Mouse (Mus musculus) ES-E14 (cell line): ENCODE data around the gene Cfap73. TPM values are rescaled to one million over a fixed set of nuclear protein-coding genes. Genes with fewer than 3 reads are reported as not detected.

ENCODE experiments used
- DNase-seq: peaks from one replicate; pipeline ENCODE4 v3.0.0-alpha.2; 2013; ENCODE audit warnings: low read depth, low spot score
- H3K27ac ChIP-seq: 2 replicates; pipeline ENCODE4 v1.5.1; 2012; ENCODE audit warnings: low read depth, mild to moderate bottlenecking, low read length, moderate library complexity, mixed read lengths; ENCODE audit not compliant: poor library complexity, insufficient read depth, severe bottlenecking
- H3K36me3 ChIP-seq: 2 replicates; pipeline ENCODE4 v1.6.1; 2012; ENCODE audit warnings: mild to moderate bottlenecking, low read length, moderate library complexity, mixed read lengths; ENCODE audit not compliant: control insufficient read depth, poor library complexity, insufficient read depth, severe bottlenecking
- H3K4me1 ChIP-seq, 2 experiments: fragments of 150-350 bp in 1 of 2; sonication (generic) in 1 of 2; 2 replicates each; pipeline ENCODE4 v1.6.1; 2012; ENCODE audit warnings: low read length in 2 of 2, mild to moderate bottlenecking in 1 of 2, mixed read lengths in 1 of 2; ENCODE audit not compliant: control insufficient read depth in 2 of 2, insufficient read depth in 2 of 2, poor library complexity in 1 of 2
- H3K4me3 ChIP-seq, 2 experiments: fragments of 150-350 bp in 1 of 2; sonication (generic) in 1 of 2; 2 replicates each; pipeline ENCODE4 v1.5.1; 2012; ENCODE audit warnings: low read length in 2 of 2, low read depth in 1 of 2, mild to moderate bottlenecking in 1 of 2, mixed read lengths in 1 of 2; ENCODE audit not compliant: insufficient read depth in 1 of 2, poor library complexity in 1 of 2, severe bottlenecking in 1 of 2
- H3K9ac ChIP-seq: 2 replicates; pipeline ENCODE4 v1.6.1; 2012; ENCODE audit warnings: low read depth, mild to moderate bottlenecking, low read length, mixed read lengths; ENCODE audit not compliant: poor library complexity, insufficient read depth, severe bottlenecking
- H3K9me3 ChIP-seq: fragments of 150-350 bp; sonication (generic); 2 replicates; pipeline ENCODE4 v1.6.1; 2012; ENCODE audit warnings: low read depth, mild to moderate bottlenecking, low read length; ENCODE audit not compliant: control insufficient read depth, insufficient read depth
- CHD2 ChIP-seq: IDR thresholded peaks from 2 replicates; pipeline ENCODE4 v1.6.1; 2014; ENCODE audit warnings: mild to moderate bottlenecking, low read depth, low read length, inconsistent platforms
- HCFC1 ChIP-seq: IDR thresholded peaks from 2 replicates; pipeline ENCODE4 v1.6.1; 2012; ENCODE audit warnings: low read length, inconsistent platforms, borderline replicate concordance; ENCODE audit not compliant: insufficient read depth
- MAFK ChIP-seq: IDR thresholded peaks from 2 replicates; pipeline ENCODE4 v1.6.1; 2014; ENCODE audit warnings: mild to moderate bottlenecking, low read depth, low read length, inconsistent platforms; ENCODE audit not compliant: insufficient read depth
- ZC3H11A ChIP-seq: IDR thresholded peaks from 2 replicates; pipeline ENCODE4 v1.6.1; 2012; ENCODE audit warnings: low read depth, mild to moderate bottlenecking, inconsistent platforms, low read length, borderline replicate concordance
- ZNF384 ChIP-seq: IDR thresholded peaks from 2 replicates; pipeline ENCODE4 v1.6.1; 2012; ENCODE audit warnings: low read depth, low read length, inconsistent platforms
- in situ Hi-C, 2 experiments: fragments of 600-800 bp; cut with MboI; formaldehyde crosslinking; loops; one replicate each; pipeline ENCODE4 v1.15.1; 2025; ENCODE audit warnings: low sequenced_read_pairs in 2 of 2, inconsistent platforms in 1 of 2; ENCODE audit not compliant: unreplicated experiment in 2 of 2
- total RNA-seq: library from RNA; depleted of rRNA; stranded (reverse); fragments of 300-350 nt; gene quantifications from 2 replicates; pipeline ENCODE4 v1.2.3, GENCODE M21; 2012

The Cfap73 gene
- total RNA-seq, 1 experiment: not detected

DNA sequence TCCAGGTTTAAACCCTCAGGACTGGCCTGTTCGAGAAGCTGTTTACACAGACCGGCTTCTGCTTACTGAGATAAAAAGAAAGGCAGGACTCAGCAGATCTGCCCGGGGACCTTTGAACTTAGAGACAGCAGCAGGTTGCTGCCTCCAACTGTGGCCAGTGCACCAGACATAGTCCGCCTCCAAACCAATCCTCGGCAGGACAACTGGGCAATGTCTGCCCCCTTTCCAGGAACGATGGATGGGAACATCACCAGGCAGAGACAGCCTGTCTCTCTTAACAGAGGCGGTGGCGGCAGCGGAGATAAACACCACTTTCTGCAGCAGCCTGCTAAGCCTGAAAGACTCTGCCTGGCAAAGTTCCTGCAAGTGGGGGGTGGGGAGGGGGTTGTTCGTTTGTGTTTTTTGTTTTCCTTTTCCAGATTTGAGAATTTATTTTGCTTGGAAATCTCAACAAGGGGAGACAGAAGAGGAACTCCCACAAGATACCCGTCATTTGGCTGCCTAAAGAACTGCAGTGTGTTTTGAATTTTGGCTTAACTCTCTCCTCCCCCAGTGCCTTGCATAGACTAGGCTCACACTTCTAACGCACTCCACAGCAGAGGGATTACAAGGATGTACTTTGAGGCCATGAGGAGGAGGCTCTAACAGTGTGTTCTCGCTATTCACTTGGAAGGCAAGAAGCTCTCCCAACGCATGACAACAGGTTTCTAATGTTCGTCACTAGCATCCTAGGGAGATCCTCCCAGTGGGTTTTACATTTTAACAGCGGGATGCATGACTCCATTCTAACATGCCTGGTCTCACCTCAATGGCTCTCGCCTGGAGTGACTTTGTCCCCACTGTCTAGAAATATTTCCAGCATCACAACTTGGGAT, 47.1 kb downstream of the Cfap73 start:
- peaks cover 0 to 16% of the 10 kb centered on the region in 2 experiments; a peak in 3 of 4 replicates for H3K4me1 ChIP-seq
- H3K36me3 ChIP-seq: no peaks in the 10 kb centered on the region
- no peak overlapping the region for H3K9ac ChIP-seq
- in situ Hi-C loops: no loop called here
- TF ChIP-seq HCFC1: no peak
- no peak for TF ChIP-seq CHD2
- TF ChIP-seq ZC3H11A: no peak
- TF ChIP-seq MAFK: no peak
- no peak for TF ChIP-seq ZNF384
- peak overlapping the region in 1 of 2 experiments; percentile 98; a peak in 1 of 4 replicates for H3K4me3 ChIP-seq
- no peaks in the 10 kb centered on the region for H3K9me3 ChIP-seq
- DNase-seq: no peak
- no peak overlapping the region for H3K27ac ChIP-seq

DNA sequence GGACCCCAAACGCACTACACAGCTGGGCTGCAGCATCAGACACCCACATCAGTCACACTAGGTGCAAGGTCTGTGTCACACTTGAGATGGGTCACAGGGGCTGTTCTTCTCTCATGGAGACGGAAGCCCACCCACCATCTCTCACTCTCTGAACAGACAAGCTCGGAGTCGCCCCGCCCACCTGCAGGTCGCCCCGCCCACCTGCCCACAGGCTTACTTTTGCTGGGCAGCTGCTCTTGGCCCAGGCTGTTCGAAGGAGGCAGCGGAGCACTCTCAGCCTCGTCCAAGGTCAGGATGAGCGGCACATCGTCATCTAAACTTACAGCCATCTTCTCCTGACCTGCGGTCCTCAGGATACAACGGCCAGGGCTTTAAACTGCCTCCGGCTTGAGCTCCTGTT, 49.1 kb downstream of the Cfap73 start:
- Histone ChIP-seq H3K27ac (no peak overlapping the region), H3K9ac (no peak overlapping the region), H3K4me1 (peaks cover 0 to 17% of the 10 kb centered on the region in 2 experiments; a peak in 3 of 4 replicates), H3K4me3 (no peak overlapping the region), H3K36me3 (no peaks in the 10 kb centered on the region), H3K9me3 (no peaks in the 10 kb centered on the region)
- in situ Hi-C loops: no loop called here
- TF ChIP-seq HCFC1 (no peak), CHD2 (no peak), ZC3H11A (no peak), MAFK (no peak), ZNF384 (no peak)
- no peak for DNase-seq

DNA sequence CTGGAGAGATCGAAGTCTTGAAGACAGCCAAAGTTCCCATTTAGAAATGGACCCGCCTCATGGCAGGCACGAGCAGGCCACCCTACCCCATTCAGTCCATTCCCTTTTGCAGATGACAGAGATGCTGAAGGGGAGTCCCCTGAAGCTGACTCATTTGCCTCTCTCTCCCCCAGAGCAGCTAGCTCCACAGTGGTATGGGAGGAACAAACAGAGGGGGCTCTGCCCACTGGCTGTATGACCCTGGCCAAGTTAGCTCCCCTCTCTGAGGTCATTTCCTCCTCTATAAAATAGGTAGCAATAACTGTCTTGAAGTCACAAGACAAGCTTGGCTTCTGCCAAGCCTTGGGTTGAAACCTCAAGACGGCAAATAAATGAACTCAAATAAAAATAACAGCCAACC, 50.5 kb downstream of the Cfap73 start:
- no peaks in the 10 kb centered on the region for H3K36me3 ChIP-seq
- no peak overlapping the region for H3K9ac ChIP-seq
- peaks cover 0 to 22% of the 10 kb centered on the region in 2 experiments; a peak in 3 of 4 replicates for H3K4me1 ChIP-seq
- TF ChIP-seq ZC3H11A: no peak
- H3K9me3 ChIP-seq: no peaks in the 10 kb centered on the region
- H3K4me3 ChIP-seq: no peak overlapping the region
- in situ Hi-C loops: no loop called here
- no peak for DNase-seq
- no peak overlapping the region for H3K27ac ChIP-seq

DNA sequence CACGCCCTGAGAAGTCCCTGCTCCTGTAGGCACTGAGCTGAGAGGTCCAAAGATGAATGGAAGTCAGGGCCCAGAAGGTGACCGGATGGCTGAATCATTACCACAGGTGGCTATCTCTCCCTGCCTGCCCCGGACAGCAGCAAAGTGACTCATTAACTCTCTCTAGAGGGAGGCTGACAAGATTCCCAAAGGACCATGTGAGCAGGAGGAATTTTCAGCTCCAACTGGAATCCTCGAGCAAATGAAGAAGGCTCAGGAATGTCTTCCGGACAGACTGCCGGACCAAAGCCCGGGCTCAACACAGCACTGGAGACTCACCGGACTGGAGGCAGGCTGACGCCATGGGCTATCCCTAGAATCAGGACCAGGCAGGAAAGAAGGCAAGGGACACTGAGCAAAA, 52.0 kb downstream of the Cfap73 start:
- Histone ChIP-seq H3K4me3 (no peak overlapping the region), H3K36me3 (no peaks in the 10 kb centered on the region), H3K4me1 (peaks cover 0 to 24% of the 10 kb centered on the region in 2 experiments; a peak in 3 of 4 replicates), H3K9ac (no peak overlapping the region), H3K27ac (no peak overlapping the region), H3K9me3 (no peaks in the 10 kb centered on the region)
- TF ChIP-seq ZC3H11A (no peak), HCFC1 (no peak), MAFK (no peak), CHD2 (no peak), ZNF384 (no peak)
- in situ Hi-C loops: no loop called here
- no peak for DNase-seq
